Mouse (Mus musculus): ENCODE data around the gene P3h1. TPM values are rescaled to one million over a fixed set of nuclear protein-coding genes. Genes with fewer than 3 reads are reported as not detected.
A peak's percentile ranks its signal among the peaks of the same experiment; 100 is the strongest.
"Not testable (repeated sequence)": the region's sequence is repeated elsewhere in the genome, so short reads cannot be mapped to it uniquely, and the experiment has no call there.

P3h1 gene
- total and polyA plus RNA-seq, 3 experiments = 15.7 to 30.2 TPM; not detected in 1

GRCm38 (mm10) chr4:119274627-119275026 is 41.9 kb downstream of the P3h1 start:
- TF ChIP-seq KAT2A (conservative IDR thresholded peaks at IDR 0.05; ENCODE audit: low read depth, low read length) = no peak
- TF ChIP-seq GATA1 (IDR thresholded peaks at IDR 0.05; ENCODE audit: low read depth, low read length) = no peak
- TF ChIP-seq CHD1 (IDR thresholded peaks at IDR 0.05; ENCODE audit: low read depth, low read length) = no peak
- no peaks in the 10 kb centered on the region for H3K27me3 ChIP-seq (ENCODE audit: control insufficient read depth in 1 of 2, insufficient read depth in 2 of 2, low read length in 2 of 2)
- H3K27ac ChIP-seq (ENCODE audit: control insufficient read depth, low read depth, low read length) = no peak overlapping the region
- peak; percentile 42 for DNase-seq (ENCODE audit: low read depth, low spot score)
- no peaks in the 10 kb centered on the region for H3K79me2 ChIP-seq (ENCODE audit: control insufficient read depth, insufficient read depth, low read length, poor library complexity)
- H3K36me3 ChIP-seq (ENCODE audit: control insufficient read depth in 1 of 2, insufficient read depth in 2 of 2, low read length in 2 of 2) = peaks cover 16 to 25% of the 10 kb centered on the region in 2 experiments
- H3K4me1 ChIP-seq (ENCODE audit: control insufficient read depth in 1 of 2, insufficient read depth in 2 of 2, low read length in 2 of 2) = no peaks in the 10 kb centered on the region
- H3K9ac ChIP-seq (ENCODE audit: control insufficient read depth, low read depth, low read length, poor library complexity, severe bottlenecking) = no peak overlapping the region
- no peak overlapping the region for H3K4me3 ChIP-seq (ENCODE audit: control insufficient read depth in 1 of 2, insufficient read depth in 1 of 2, low read depth in 2 of 2, low read length in 2 of 2)
- H3K9me3 ChIP-seq (replicated peaks; ENCODE audit: insufficient read depth, low read length) = no peaks in the 10 kb centered on the region

GRCm38 (mm10) chr4:119275226-119275625 is 42.5 kb downstream of the P3h1 start:
- no peak for TF ChIP-seq POLR2AphosphoS5 (IDR thresholded peaks at IDR 0.05; ENCODE audit: borderline replicate concordance, low read depth, low read length)
- TF ChIP-seq EP300 (IDR thresholded peaks at IDR 0.05; ENCODE audit: low read depth in 1 of 2, low read length in 2 of 2) = peak; percentile 13 to 16; a peak in 1 of 4 replicates
- TF ChIP-seq TAL1 (IDR thresholded peaks at IDR 0.05; ENCODE audit: low read length) = peak; percentile 56
- 0 out of 2 replicates have a peak, but pooled peaks have one; percentile 13 for TF ChIP-seq GATA1 (IDR thresholded peaks at IDR 0.05; ENCODE audit: low read depth, low read length)
- no peak for TF ChIP-seq USF2 (IDR thresholded peaks at IDR 0.05; ENCODE audit: borderline replicate concordance in 1 of 2, insufficient read depth in 1 of 2, low read depth in 1 of 2, low read length in 2 of 2)
- no peak for TF ChIP-seq MEF2A (IDR thresholded peaks at IDR 0.05; ENCODE audit: extremely low read depth, insufficient replicate concordance, low read depth, low read length, poor library complexity, severe bottlenecking)
- no peak for TF ChIP-seq HCFC1 (IDR thresholded peaks at IDR 0.05; ENCODE audit: low read depth, low read length)
- TF ChIP-seq KAT2A (conservative IDR thresholded peaks at IDR 0.05; ENCODE audit: low read depth, low read length) = no peak
- TF ChIP-seq RAD21 (IDR thresholded peaks at IDR 0.05; ENCODE audit: low read depth, low read length) = no peak
- Histone ChIP-seq H3K27me3 (ENCODE audit: control insufficient read depth in 1 of 2, insufficient read depth in 2 of 2, low read length in 2 of 2) (no peaks in the 10 kb centered on the region), H3K4me3 (ENCODE audit: control insufficient read depth in 1 of 2, insufficient read depth in 1 of 2, low read depth in 2 of 2, low read length in 2 of 2) (no peak overlapping the region), H3K27ac (ENCODE audit: control insufficient read depth, low read depth, low read length) (peak overlapping the region; percentile 7; the same call in 1 of the 2 replicates), H3K36me3 (ENCODE audit: control insufficient read depth in 1 of 2, insufficient read depth in 2 of 2, low read length in 2 of 2) (peaks cover 21 to 31% of the 10 kb centered on the region in 2 experiments), H3K4me1 (ENCODE audit: control insufficient read depth in 1 of 2, insufficient read depth in 2 of 2, low read length in 2 of 2) (no peaks in the 10 kb centered on the region), H3K9me3 (replicated peaks; ENCODE audit: insufficient read depth, low read length) (no peaks in the 10 kb centered on the region), H3K9ac (ENCODE audit: control insufficient read depth, low read depth, low read length, poor library complexity, severe bottlenecking) (no peak overlapping the region), H3K79me2 (ENCODE audit: control insufficient read depth, insufficient read depth, low read length, poor library complexity) (no peaks in the 10 kb centered on the region)
- DNase-seq (ENCODE audit: low read depth, low spot score) = peak; percentile 51

- H3K79me2 ChIP-seq (ENCODE audit: control insufficient read depth, insufficient read depth, low read length, poor library complexity) = no peaks in the 10 kb centered on the region
- no peak for DNase-seq (ENCODE audit: low read depth, low spot score)
- H3K27ac ChIP-seq (ENCODE audit: control insufficient read depth, low read depth, low read length) = no peak overlapping the region
- peaks cover 21 to 34% of the 10 kb centered on the region in 2 experiments for H3K36me3 ChIP-seq (ENCODE audit: control insufficient read depth in 1 of 2, insufficient read depth in 2 of 2, low read length in 2 of 2)
- TF ChIP-seq POLR2AphosphoS2 (IDR thresholded peaks at IDR 0.05; ENCODE audit: low read length) = 0 out of 2 replicates have a peak, but pooled peaks have one; percentile 70
- TF ChIP-seq RCOR1 (IDR thresholded peaks at IDR 0.05; ENCODE audit: low read depth, low read length) = no peak
- TF ChIP-seq ZNF384 (IDR thresholded peaks at IDR 0.05; ENCODE audit: low read depth, low read length) = peak; percentile 59; the same call in 1 of the 2 replicates
- TF ChIP-seq SMC3 (IDR thresholded peaks at IDR 0.05; ENCODE audit: low read depth, low read length) = no peak
- no peak for TF ChIP-seq GABPA (IDR thresholded peaks at IDR 0.05; ENCODE audit: low read depth, low read length)
- no peak for TF ChIP-seq MEF2A (IDR thresholded peaks at IDR 0.05; ENCODE audit: extremely low read depth, insufficient replicate concordance, low read depth, low read length, poor library complexity, severe bottlenecking)
- no peaks in the 10 kb centered on the region for H3K9me3 ChIP-seq (replicated peaks; ENCODE audit: insufficient read depth, low read length)
- no peak overlapping the region for H3K9ac ChIP-seq (ENCODE audit: control insufficient read depth, low read depth, low read length, poor library complexity, severe bottlenecking)
- no peaks in the 10 kb centered on the region for H3K27me3 ChIP-seq (ENCODE audit: control insufficient read depth in 1 of 2, insufficient read depth in 2 of 2, low read length in 2 of 2)
- no peak overlapping the region for H3K4me3 ChIP-seq (ENCODE audit: control insufficient read depth in 1 of 2, insufficient read depth in 1 of 2, low read depth in 2 of 2, low read length in 2 of 2)
- no peaks in the 10 kb centered on the region for H3K4me1 ChIP-seq (ENCODE audit: control insufficient read depth in 1 of 2, insufficient read depth in 2 of 2, low read length in 2 of 2)
Measured at GRCm38 (mm10) chr4:119275726-119276125, 43.0 kb downstream of the P3h1 start.

GRCm38 (mm10) chr4:119278784-119279183 is 46.1 kb downstream of the P3h1 start:
- Histone ChIP-seq H3K36me3 (ENCODE audit: control insufficient read depth in 1 of 2, insufficient read depth in 2 of 2, low read length in 2 of 2) (peaks cover 28 to 49% of the 10 kb centered on the region in 2 experiments), H3K79me2 (ENCODE audit: control insufficient read depth, insufficient read depth, low read length, poor library complexity) (peaks cover 11% of the 10 kb centered on the region; the same call in 1 of the 2 replicates)
- H3K27me3 ChIP-seq (ENCODE audit: control insufficient read depth in 1 of 2, insufficient read depth in 2 of 2, low read length in 2 of 2); H3K4me1 ChIP-seq (ENCODE audit: control insufficient read depth in 1 of 2, insufficient read depth in 2 of 2, low read length in 2 of 2); H3K9me3 ChIP-seq (replicated peaks; ENCODE audit: insufficient read depth, low read length); H3K4me3 ChIP-seq (ENCODE audit: control insufficient read depth in 1 of 2, insufficient read depth in 1 of 2, low read depth in 2 of 2, low read length in 2 of 2); DNase-seq (ENCODE audit: low read depth, low spot score); H3K27ac ChIP-seq (ENCODE audit: control insufficient read depth, low read depth, low read length); H3K9ac ChIP-seq (ENCODE audit: control insufficient read depth, low read depth, low read length, poor library complexity, severe bottlenecking): not testable (repeated sequence)
